Mouse (Mus musculus) lung, postnatal 0 days (tissue): Measurements from ENCODE around the gene Ifnk.

Experiments
- CTCF ChIP-seq: IDR thresholded peaks from 2 replicates; pipeline ENCODE4 v1.5.1; 2016; ENCODE audit warnings: antibody characterized with exemption, mild to moderate bottlenecking
- EP300 ChIP-seq: IDR thresholded peaks from 2 replicates; pipeline ENCODE4 v1.6.1; 2016; ENCODE audit warnings: antibody characterized with exemption, mild to moderate bottlenecking, control low read depth

- TF ChIP-seq CTCF (no peak), EP300 (no peak)
These were observed 6.0 kb downstream of the Ifnk start for GRCm38 (mm10) chr4:35157815-35158214.
